Mouse (Mus musculus) CH12.LX (cell line): Measurements from ENCODE around the gene Hamp2. TPM values are rescaled to one million over a fixed set of nuclear protein-coding genes. Genes with fewer than 3 reads are reported as not detected.

ENCODE experiments used
- DNase-seq: peaks from one replicate; pipeline ENCODE4 v3.0.0-alpha.2; 2013; ENCODE audit errors: extremely low read depth
- H3K27ac ChIP-seq: 2 replicates; pipeline ENCODE4 v1.5.1; 2012; ENCODE audit warnings: low read depth, mild to moderate bottlenecking, control low read depth, moderate library complexity; ENCODE audit not compliant: insufficient read depth
- H3K27me3 ChIP-seq: replicated peaks from 2 replicates; pipeline ENCODE3; 2012; ENCODE audit warnings: inconsistent platforms
- H3K36me3 ChIP-seq, 2 experiments: replicated peaks in 1 of 2; 2 replicates each; pipeline versions ENCODE3 to v1.6.1; 2012; ENCODE audit warnings: inconsistent platforms in 1 of 2, low read length in 1 of 2, mild to moderate bottlenecking in 1 of 2, mixed read lengths in 1 of 2, moderate library complexity in 1 of 2; ENCODE audit not compliant: control insufficient read depth in 1 of 2, insufficient read depth in 1 of 2
- H3K4me1 ChIP-seq, 2 experiments: 2 replicates each; pipeline ENCODE4 v1.6.1; 2012; ENCODE audit warnings: inconsistent platforms in 1 of 2, moderate library complexity in 1 of 2; ENCODE audit not compliant: insufficient read depth in 2 of 2, control insufficient read depth in 1 of 2
- H3K4me2 ChIP-seq: 2 replicates; pipeline ENCODE4 v1.6.1; 2012; ENCODE audit warnings: low read depth, mild to moderate bottlenecking, control low read depth; ENCODE audit not compliant: poor library complexity, insufficient read depth, severe bottlenecking
- H3K4me3 ChIP-seq, 3 experiments: fragments of 150-350 bp in 1 of 3; sonication (generic) in 1 of 3; replicated peaks in 1 of 3; 2 replicates each; pipeline versions ENCODE3 to v1.5.1; 2011 to 2012; ENCODE audit warnings: low read depth in 2 of 3, low read length in 2 of 3, mild to moderate bottlenecking in 2 of 3, moderate library complexity in 2 of 3, control low read depth in 1 of 3, improper control_type of control experiment in 1 of 3, inconsistent platforms in 1 of 3, mixed read lengths in 1 of 3; ENCODE audit not compliant: poor library complexity in 1 of 3
- H3K79me2 ChIP-seq: replicated peaks from 2 replicates; pipeline ENCODE4 v1.6.1; 2012; ENCODE audit warnings: mild to moderate bottlenecking, moderate library complexity; ENCODE audit not compliant: control insufficient read depth, poor library complexity, insufficient read depth, severe bottlenecking; ENCODE audit errors: extremely low read depth
- H3K9ac ChIP-seq: 2 replicates; pipeline ENCODE4 v1.6.1; 2012; ENCODE audit warnings: low read depth, mild to moderate bottlenecking, control low read depth, moderate library complexity; ENCODE audit not compliant: insufficient read depth
- H3K9me3 ChIP-seq: replicated peaks from 2 replicates; pipeline ENCODE3; 2012; ENCODE audit warnings: low read length, inconsistent platforms, mixed read lengths
- BHLHE40 ChIP-seq: IDR thresholded peaks from 2 replicates; pipeline ENCODE4 v1.6.1; 2011; ENCODE audit warnings: mild to moderate bottlenecking, low read depth, low read length, improper control_type of control experiment
- CHD1 ChIP-seq: IDR thresholded peaks from 2 replicates; pipeline ENCODE4 v1.6.1; 2012; ENCODE audit warnings: low read depth, low read length, improper control_type of control experiment, inconsistent platforms
- ELF1 ChIP-seq: IDR thresholded peaks from 2 replicates; pipeline ENCODE4 v1.6.1; 2014; ENCODE audit warnings: low read depth, mild to moderate bottlenecking, inconsistent platforms, low read length, improper control_type of control experiment
- IRF4 ChIP-seq: IDR thresholded peaks from 2 replicates; pipeline ENCODE4 v1.6.1; 2014; ENCODE audit warnings: low read depth, mild to moderate bottlenecking, inconsistent platforms, low read length, improper control_type of control experiment
- JUN ChIP-seq: IDR thresholded peaks from 2 replicates; pipeline ENCODE4 v1.6.1; 2011; ENCODE audit warnings: low read depth, mild to moderate bottlenecking, low read length, improper control_type of control experiment, moderate library complexity; ENCODE audit not compliant: insufficient read depth
- JUND ChIP-seq: conservative IDR thresholded peaks from 2 replicates; pipeline ENCODE4 v1.6.1; 2011; ENCODE audit warnings: low read depth, low read length, improper control_type of control experiment
- MAX ChIP-seq: IDR thresholded peaks from 2 replicates; pipeline ENCODE4 v1.6.1; 2011; ENCODE audit warnings: low read length, improper control_type of control experiment
- MYC ChIP-seq: IDR thresholded peaks from 2 replicates; pipeline ENCODE4 v1.6.1; 2011; ENCODE audit warnings: low read depth, mild to moderate bottlenecking, improper control_type of control experiment, low read length
- SMC3 ChIP-seq: IDR thresholded peaks from 2 replicates; pipeline ENCODE4 v1.6.1; 2011; ENCODE audit warnings: low read depth, low read length, improper control_type of control experiment
- TCF12 ChIP-seq: IDR thresholded peaks from 2 replicates; pipeline ENCODE4 v1.6.1; 2014; ENCODE audit warnings: low read depth, mild to moderate bottlenecking, inconsistent platforms, low read length, improper control_type of control experiment
- UBTF ChIP-seq: IDR thresholded peaks from 2 replicates; pipeline ENCODE4 v1.6.1; 2012; ENCODE audit warnings: low read depth, mild to moderate bottlenecking, inconsistent platforms, low read length, improper control_type of control experiment, moderate library complexity
- USF2 ChIP-seq: conservative IDR thresholded peaks from 2 replicates; pipeline ENCODE4 v1.6.1; 2011; ENCODE audit warnings: low read depth, low read length, improper control_type of control experiment
- ZC3H11A ChIP-seq: IDR thresholded peaks from 2 replicates; pipeline ENCODE4 v1.6.1; 2012; ENCODE audit warnings: low read depth, mild to moderate bottlenecking, inconsistent platforms, low read length, improper control_type of control experiment
- ZKSCAN1 ChIP-seq: IDR thresholded peaks from 2 replicates; pipeline ENCODE4 v1.6.1; 2012; ENCODE audit warnings: low read depth, inconsistent platforms, low read length, improper control_type of control experiment, borderline replicate concordance
- ZNF384 ChIP-seq: IDR thresholded peaks from 2 replicates; pipeline ENCODE4 v1.6.1; 2012; ENCODE audit warnings: low read depth, low read length, improper control_type of control experiment, inconsistent platforms
- dilution Hi-C: fragments of 300-500 bp; cut with MboI; formaldehyde crosslinking; loops from 2 replicates; pipeline ENCODE4 v1.14.3; 2020; ENCODE audit warnings: low sequenced_read_pairs; ENCODE audit not compliant: extremely low pct_unique_long_range_greater_than_20kb, extremely low pct_ligation_motif_present
- in situ Hi-C: fragments of 300-500 bp; cut with MboI; formaldehyde crosslinking; loops from 3 replicates; pipeline ENCODE4 v1.14.3; 2019; ENCODE audit warnings: low sequenced_read_pairs, low pct_ligation_motif_present, low pct_unique_long_range_greater_than_20kb, mixed read lengths
- polyA plus RNA-seq: library from polyadenylated mRNA; unstranded; fragments of >175 nt; gene quantifications from 2 replicates; pipeline ENCODE4 v1.2.1, GENCODE M21; 2012; ENCODE audit warnings: low read depth; ENCODE audit not compliant: insufficient read length
- total RNA-seq, 2 experiments: library from RNA; depleted of rRNA; stranded (reverse); fragments of 300-350 nt in 1 of 2; fragments of >200 nt in 1 of 2; gene quantifications; 2 replicates each; pipeline ENCODE4 v1.2.3; 2012 to 2014

Gene Hamp2
- total and polyA plus RNA-seq, 3 experiments, result not detected

GRCm38 (mm10) chr7:30954971-30955520, 30.6 kb upstream of the Hamp2 start:
- Histone ChIP-seq H3K79me2 (no peaks in the 10 kb centered on the region; the same call in 1 of the 2 replicates), H3K9ac (peak overlapping the region; percentile 100)
- TF ChIP-seq TCF12 (0 out of 2 replicates have a peak, but pooled peaks have one; percentile 25), JUND (no peak), ZNF384 (no peak), IRF4 (no peak), SMC3 (no peak), ELF1 (no peak), UBTF (no peak)
- TF ChIP-seq, all 38 proteins: peak for 1
- dilution Hi-C loops (no loop called here), in situ Hi-C loops (no loop called here)
- peak; percentile 46 for DNase-seq
- H3K4me3 ChIP-seq, result peak overlapping the region; percentile 51 to 91 (median 88)
- no peaks in the 10 kb centered on the region for H3K27me3 ChIP-seq
- peaks cover 41 to 67% of the 10 kb centered on the region in 2 experiments for H3K36me3 ChIP-seq
- no peak overlapping the region for H3K27ac ChIP-seq
- H3K4me1 ChIP-seq, result peaks cover 21 to 50% of the 10 kb centered on the region in 2 experiments
- no peaks in the 10 kb centered on the region for H3K9me3 ChIP-seq
- peak overlapping the region; percentile 48 for H3K4me2 ChIP-seq

DNA sequence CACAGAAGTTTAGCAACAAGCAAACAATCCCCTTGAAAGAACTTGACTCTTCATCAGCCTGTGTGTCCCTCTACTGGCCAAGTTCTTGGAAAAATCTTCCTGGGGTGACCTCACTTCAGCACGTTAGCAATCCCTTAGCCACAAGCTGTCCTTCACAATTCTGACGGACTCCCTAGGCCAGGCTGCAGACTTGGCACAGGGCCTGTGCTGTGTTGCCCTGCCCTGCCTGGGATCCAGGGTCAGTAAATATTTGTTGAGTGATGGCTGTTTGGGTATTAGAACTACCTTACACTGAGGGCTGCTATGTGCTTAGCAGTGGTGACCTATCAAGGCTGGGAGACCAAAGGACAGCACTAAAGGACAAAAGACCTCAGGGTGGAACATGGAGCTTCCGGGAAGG, 29.6 kb upstream of the Hamp2 start:
- DNase-seq, result no peak
- Histone ChIP-seq H3K27me3 (no peaks in the 10 kb centered on the region), H3K4me1 (peaks cover 21 to 52% of the 10 kb centered on the region in 2 experiments), H3K9ac (no peak overlapping the region), H3K27ac (no peak overlapping the region), H3K36me3 (peaks cover 45 to 71% of the 10 kb centered on the region in 2 experiments), H3K4me3 (no peak overlapping the region), H3K4me2 (no peak overlapping the region), H3K79me2 (no peaks in the 10 kb centered on the region; the same call in 1 of the 2 replicates), H3K9me3 (no peaks in the 10 kb centered on the region)
- dilution Hi-C loops, result no loop called here
- in situ Hi-C loops, result no loop called here
- TF ChIP-seq JUN (no peak), ZC3H11A (no peak), BHLHE40 (no peak), MAX (no peak), USF2 (no peak), ZNF384 (no peak), CHD1 (no peak), ZKSCAN1 (no peak), MYC (no peak), TCF12 (no peak), ELF1 (no peak)
- TF ChIP-seq, all 38 proteins: peak for 0
